Mouse (Mus musculus): ENCODE results near the gene Cnot10. TPM values are rescaled to one million over a fixed set of nuclear protein-coding genes. Genes with fewer than 3 reads are reported as not detected.

Cnot10 gene
- polyA plus RNA-seq, 1 experiment, result 34.5 TPM

- 73% methylated on average over 10 of the region's 10 CpGs for WGBS
- Histone ChIP-seq H3K4me1 (ENCODE audit: control insufficient read depth, insufficient read depth, low read length) (no peaks in the 10 kb centered on the region), H3K4me3 (replicated peaks; ENCODE audit: control insufficient read depth, low read depth, low read length) (no peak overlapping the region), H3K27ac (ENCODE audit: control insufficient read depth, insufficient read depth, low read depth, low read length, poor library complexity) (no peak overlapping the region)
- TF ChIP-seq CTCF (IDR thresholded peaks at IDR 0.05; ENCODE audit: control insufficient read depth, insufficient read depth, low read length) (no peak), POLR2A (IDR thresholded peaks at IDR 0.05; ENCODE audit: borderline replicate concordance, control insufficient read depth, low read depth, low read length) (no peak)
Measured at GRCm38 (mm10) chr9:114556276-114556855, 83.6 kb downstream of the Cnot10 start.

GRCm38 (mm10) chr9:114554355-114554979 is 85.5 kb downstream of the Cnot10 start:
- Histone ChIP-seq H3K4me3 (replicated peaks; ENCODE audit: control insufficient read depth, low read depth, low read length) (no peak overlapping the region), H3K27ac (ENCODE audit: control insufficient read depth, insufficient read depth, low read depth, low read length, poor library complexity) (no peak overlapping the region), H3K4me1 (ENCODE audit: control insufficient read depth, insufficient read depth, low read length) (no peaks in the 10 kb centered on the region)
- no peak for TF ChIP-seq CTCF (IDR thresholded peaks at IDR 0.05; ENCODE audit: control insufficient read depth, insufficient read depth, low read length)
- TF ChIP-seq POLR2A (IDR thresholded peaks at IDR 0.05; ENCODE audit: borderline replicate concordance, control insufficient read depth, low read depth, low read length), result no peak
- 81% methylated on average over 5 of the region's 5 CpGs for WGBS

- no peak for TF ChIP-seq CTCF (IDR thresholded peaks at IDR 0.05; ENCODE audit: control insufficient read depth, insufficient read depth, low read length)
- TF ChIP-seq POLR2A (IDR thresholded peaks at IDR 0.05; ENCODE audit: borderline replicate concordance, control insufficient read depth, low read depth, low read length), result no peak
- Histone ChIP-seq H3K4me1 (ENCODE audit: control insufficient read depth, insufficient read depth, low read length) (no peaks in the 10 kb centered on the region), H3K27ac (ENCODE audit: control insufficient read depth, insufficient read depth, low read depth, low read length, poor library complexity) (no peak overlapping the region), H3K4me3 (replicated peaks; ENCODE audit: control insufficient read depth, low read depth, low read length) (no peak overlapping the region)
Measured at GRCm38 (mm10) chr9:114553828-114554227, 86.2 kb downstream of the Cnot10 start.

GRCm38 (mm10) chr9:114550033-114550432 is 90.0 kb downstream of the Cnot10 start:
- Histone ChIP-seq H3K27ac (ENCODE audit: control insufficient read depth, insufficient read depth, low read depth, low read length, poor library complexity) (no peak overlapping the region), H3K4me1 (ENCODE audit: control insufficient read depth, insufficient read depth, low read length) (no peaks in the 10 kb centered on the region; the same call in 1 of the 2 replicates), H3K4me3 (replicated peaks; ENCODE audit: control insufficient read depth, low read depth, low read length) (no peak overlapping the region)
- 74% methylated on average over 6 of the region's 6 CpGs for WGBS
- TF ChIP-seq CTCF (IDR thresholded peaks at IDR 0.05; ENCODE audit: control insufficient read depth, insufficient read depth, low read length) (no peak), POLR2A (IDR thresholded peaks at IDR 0.05; ENCODE audit: borderline replicate concordance, control insufficient read depth, low read depth, low read length) (no peak)

- 88% methylated on average over 5 of the region's 5 CpGs for WGBS
- Histone ChIP-seq H3K27ac (ENCODE audit: control insufficient read depth, insufficient read depth, low read depth, low read length, poor library complexity) (no peak overlapping the region), H3K4me1 (ENCODE audit: control insufficient read depth, insufficient read depth, low read length) (no peaks in the 10 kb centered on the region; the same call in 1 of the 2 replicates), H3K4me3 (replicated peaks; ENCODE audit: control insufficient read depth, low read depth, low read length) (no peak overlapping the region)
- TF ChIP-seq CTCF (IDR thresholded peaks at IDR 0.05; ENCODE audit: control insufficient read depth, insufficient read depth, low read length), result no peak
- TF ChIP-seq POLR2A (IDR thresholded peaks at IDR 0.05; ENCODE audit: borderline replicate concordance, control insufficient read depth, low read depth, low read length), result no peak
Measured at GRCm38 (mm10) chr9:114549117-114549516, 90.9 kb downstream of the Cnot10 start.

- H3K27ac ChIP-seq (ENCODE audit: control insufficient read depth, insufficient read depth, low read depth, low read length, poor library complexity), result no peak overlapping the region
- TF ChIP-seq POLR2A (IDR thresholded peaks at IDR 0.05; ENCODE audit: borderline replicate concordance, control insufficient read depth, low read depth, low read length), result no peak
- TF ChIP-seq CTCF (IDR thresholded peaks at IDR 0.05; ENCODE audit: control insufficient read depth, insufficient read depth, low read length), result no peak
Measured at GRCm38 (mm10) chr9:114548496-114548895, 91.5 kb downstream of the Cnot10 start.

GRCm38 (mm10) chr9:114547643-114548077 is 92.3 kb downstream of the Cnot10 start:
- Histone ChIP-seq H3K4me3 (replicated peaks; ENCODE audit: control insufficient read depth, low read depth, low read length) (no peak overlapping the region), H3K27ac (ENCODE audit: control insufficient read depth, insufficient read depth, low read depth, low read length, poor library complexity) (no peak overlapping the region), H3K4me1 (ENCODE audit: control insufficient read depth, insufficient read depth, low read length) (no peaks in the 10 kb centered on the region; the same call in 1 of the 2 replicates)
- no peak for TF ChIP-seq POLR2A (IDR thresholded peaks at IDR 0.05; ENCODE audit: borderline replicate concordance, control insufficient read depth, low read depth, low read length)
- no peak for TF ChIP-seq CTCF (IDR thresholded peaks at IDR 0.05; ENCODE audit: control insufficient read depth, insufficient read depth, low read length)
- 82% methylated on average over 6 of the region's 6 CpGs for WGBS

More at GRCm38 (mm10) chr9:114548496-114548895, 91.5 kb downstream of the Cnot10 start:
- no peaks in the 10 kb centered on the region; the same call in 1 of the 2 replicates for H3K4me1 ChIP-seq (ENCODE audit: control insufficient read depth, insufficient read depth, low read length)
- H3K4me3 ChIP-seq (replicated peaks; ENCODE audit: control insufficient read depth, low read depth, low read length), result no peak overlapping the region
- WGBS, result 48% methylated on average over 4 of the region's 4 CpGs

GRCm38 (mm10) chr9:114546765-114547164 is 93.2 kb downstream of the Cnot10 start:
- Histone ChIP-seq H3K4me3 (replicated peaks; ENCODE audit: control insufficient read depth, low read depth, low read length) (no peak overlapping the region), H3K27ac (ENCODE audit: control insufficient read depth, insufficient read depth, low read depth, low read length, poor library complexity) (no peak overlapping the region)

More at GRCm38 (mm10) chr9:114546765-114547164, 93.2 kb downstream of the Cnot10 start:
- 20% methylated on average over 12 of the region's 12 CpGs for WGBS
- TF ChIP-seq POLR2A (IDR thresholded peaks at IDR 0.05; ENCODE audit: borderline replicate concordance, control insufficient read depth, low read depth, low read length), result no peak
- no peak for TF ChIP-seq CTCF (IDR thresholded peaks at IDR 0.05; ENCODE audit: control insufficient read depth, insufficient read depth, low read length)
- no peaks in the 10 kb centered on the region; the same call in 1 of the 2 replicates for H3K4me1 ChIP-seq (ENCODE audit: control insufficient read depth, insufficient read depth, low read length)
